Mouse (Mus musculus) intestine, embryonic 16.5 days (tissue): Measurements from ENCODE around the gene Zic2. TPM values are rescaled to one million over a fixed set of nuclear protein-coding genes. Genes with fewer than 3 reads are reported as not detected.
A peak's percentile ranks its signal among the peaks of the same experiment; 100 is the strongest.

Experiments
- ATAC-seq: fragments of 200-750 bp; cut with Nextera tagmentation; 2 replicates; pipeline ENCODE4 v1.8.0; 2017; ENCODE audit warnings: moderate TSS enrichment, moderate library complexity
- H3K27ac ChIP-seq: fragments of 300-500 bp; sonication (generic); 2 replicates; pipeline ENCODE4 v1.5.1; 2014; ENCODE audit warnings: mild to moderate bottlenecking, low read length
- H3K27me3 ChIP-seq: fragments of 300-500 bp; sonication (generic); replicated peaks from 2 replicates; pipeline ENCODE4 v1.6.1; 2014; ENCODE audit warnings: low read length, control low read depth, mixed read lengths; ENCODE audit not compliant: control insufficient read depth, insufficient read depth
- H3K36me3 ChIP-seq: fragments of 300-500 bp; sonication (generic); 2 replicates; pipeline ENCODE4 v1.6.1; 2014; ENCODE audit warnings: low read length, control low read depth; ENCODE audit not compliant: control insufficient read depth, insufficient read depth
- H3K4me1 ChIP-seq: fragments of 300-500 bp; sonication (generic); 2 replicates; pipeline ENCODE4 v1.6.1; 2014; ENCODE audit warnings: low read length, control low read depth, mixed read lengths; ENCODE audit not compliant: control insufficient read depth, insufficient read depth
- H3K4me2 ChIP-seq: fragments of 300-500 bp; sonication (generic); 2 replicates; pipeline ENCODE4 v1.6.1; 2014; ENCODE audit warnings: low read depth, low read length, control low read depth
- H3K4me3 ChIP-seq: fragments of 300-500 bp; sonication (generic); 2 replicates; pipeline ENCODE4 v1.5.1; 2014; ENCODE audit warnings: mild to moderate bottlenecking, low read length
- H3K9ac ChIP-seq: fragments of 300-500 bp; sonication (generic); 2 replicates; pipeline ENCODE4 v1.6.1; 2014; ENCODE audit warnings: low read depth, low read length
- H3K9me3 ChIP-seq: fragments of 300-500 bp; sonication (generic); 2 replicates; pipeline ENCODE4 v1.6.1; 2016; ENCODE audit warnings: low read length, control low read depth; ENCODE audit not compliant: control insufficient read depth
- WGBS: fragments of 180-500 bp; shearing (Covaris S2); extraction: QIAGEN DNeasy Blood & Tissue Kit; methylation state at CpG from one replicate; pipeline ENCODE4 v1.1.7; 2014; 5-methylcytosine and 5-hydroxymethylcytosine counted together
- polyA plus RNA-seq: library from polyadenylated mRNA; unstranded; fragments of >200 nt; fragmentation: Nextera tagmentation; extraction: Ambion mirVana; gene quantifications from 2 replicates; pipeline ENCODE4 v1.2.1, GENCODE M21; 2015

Zic2 gene
- polyA plus RNA-seq, 1 experiment from 2014 or later = not detected

GRCm38 (mm10) chr14:122489041-122489440 lies 13.8 kb downstream of the Zic2 start:
- ATAC-seq = no peak
- Histone ChIP-seq H3K4me3 (no peak overlapping the region), H3K9me3 (no peaks in the 10 kb centered on the region), H3K9ac (no peak overlapping the region), H3K4me2 (no peak overlapping the region), H3K27me3 (peaks cover 45% of the 10 kb centered on the region), H3K27ac (no peak overlapping the region), H3K36me3 (no peaks in the 10 kb centered on the region), H3K4me1 (no peaks in the 10 kb centered on the region)
- 1% methylated on average over 5 of the region's 5 CpGs for WGBS

GRCm38 (mm10) chr14:122489686-122490414 lies 14.6 kb downstream of the Zic2 start:
- H3K9ac ChIP-seq = no peak overlapping the region
- H3K4me2 ChIP-seq = no peak overlapping the region
- H3K27ac ChIP-seq = no peak overlapping the region
- WGBS = 5% methylated on average over 12 of the region's 12 CpGs
- no peaks in the 10 kb centered on the region for H3K9me3 ChIP-seq
- no peak overlapping the region for H3K4me3 ChIP-seq
- no peaks in the 10 kb centered on the region for H3K36me3 ChIP-seq
- no peak for ATAC-seq
- no peaks in the 10 kb centered on the region for H3K4me1 ChIP-seq
- H3K27me3 ChIP-seq = peaks cover 37% of the 10 kb centered on the region

- Histone ChIP-seq H3K9me3 (no peaks in the 10 kb centered on the region), H3K9ac (no peak within 1 kb of the TSS), H3K4me1 (no peaks in the 10 kb centered on the region), H3K36me3 (no peaks in the 10 kb centered on the region), H3K4me3 (peak within 1 kb of the TSS; percentile 21; the same call in 1 of the 2 replicates), H3K27me3 (peaks cover 29% of the 10 kb centered on the region), H3K4me2 (peak within 1 kb of the TSS; percentile 35), H3K27ac (no peak within 1 kb of the TSS)
- 2% methylated on average over 51 of the region's 51 CpGs for WGBS
- peak; percentile 66 for ATAC-seq
Measured at GRCm38 (mm10) chr14:122490441-122491328, 15.4 kb downstream of the Zic2 start, which contains the start of gene Gm10837. Gene Gm10837 (plus strand): TSS chr14:122490586.

GRCm38 (mm10) chr14:122491521-122491920 lies 16.3 kb downstream of the Zic2 start:
- no peak for ATAC-seq
- Histone ChIP-seq H3K9ac (no peak overlapping the region), H3K9me3 (no peaks in the 10 kb centered on the region), H3K27ac (no peak overlapping the region), H3K27me3 (peaks cover 28% of the 10 kb centered on the region), H3K36me3 (no peaks in the 10 kb centered on the region), H3K4me3 (no peak overlapping the region), H3K4me2 (no peak overlapping the region), H3K4me1 (no peaks in the 10 kb centered on the region)
- 78% methylated on average over 6 of the region's 6 CpGs for WGBS

- H3K4me1 ChIP-seq = no peaks in the 10 kb centered on the region
- no peak for ATAC-seq
- 71% methylated on average over 1 of the region's 1 CpGs for WGBS
- peaks cover 28% of the 10 kb centered on the region for H3K27me3 ChIP-seq
- no peak overlapping the region for H3K4me2 ChIP-seq
- no peak overlapping the region for H3K27ac ChIP-seq
- H3K9ac ChIP-seq = no peak overlapping the region
- H3K4me3 ChIP-seq = no peak overlapping the region
- no peaks in the 10 kb centered on the region for H3K36me3 ChIP-seq
- no peaks in the 10 kb centered on the region for H3K9me3 ChIP-seq
Measured at GRCm38 (mm10) chr14:122492015-122492414, 16.8 kb downstream of the Zic2 start.

GRCm38 (mm10) chr14:122509058-122509457 lies 33.8 kb downstream of the Zic2 start:
- Histone ChIP-seq H3K4me1 (no peaks in the 10 kb centered on the region), H3K36me3 (no peaks in the 10 kb centered on the region), H3K27me3 (no peaks in the 10 kb centered on the region), H3K27ac (no peak overlapping the region), H3K9me3 (no peaks in the 10 kb centered on the region), H3K4me2 (no peak overlapping the region), H3K4me3 (no peak overlapping the region), H3K9ac (no peak overlapping the region)
- WGBS = 19% methylated on average over 2 of the region's 2 CpGs
- ATAC-seq = no peak

- Histone ChIP-seq H3K36me3 (no peaks in the 10 kb centered on the region), H3K27ac (no peak overlapping the region), H3K4me3 (no peak overlapping the region), H3K27me3 (no peaks in the 10 kb centered on the region), H3K4me1 (no peaks in the 10 kb centered on the region), H3K4me2 (no peak overlapping the region), H3K9me3 (no peaks in the 10 kb centered on the region), H3K9ac (no peak overlapping the region)
- 56% methylated on average over 3 of the region's 3 CpGs for whole genome bisulfite sequencing
- no peak for ATAC-seq
Measured at GRCm38 (mm10) chr14:122511519-122511918, 36.3 kb downstream of the Zic2 start.

GRCm38 (mm10) chr14:122513511-122514036 lies 38.3 kb downstream of the Zic2 start:
- H3K27ac ChIP-seq = no peak overlapping the region
- no peaks in the 10 kb centered on the region for H3K9me3 ChIP-seq
- H3K36me3 ChIP-seq = no peaks in the 10 kb centered on the region
- no peak overlapping the region for H3K9ac ChIP-seq
- 40% methylated on average over 1 of the region's 1 CpGs for WGBS
- no peak for ATAC-seq
- no peak overlapping the region for H3K4me2 ChIP-seq
- H3K27me3 ChIP-seq = no peaks in the 10 kb centered on the region
- H3K4me3 ChIP-seq = no peak overlapping the region
- no peaks in the 10 kb centered on the region for H3K4me1 ChIP-seq

GRCm38 (mm10) chr14:122528475-122528874 lies 53.2 kb downstream of the Zic2 start:
- Histone ChIP-seq H3K4me1 (no peaks in the 10 kb centered on the region), H3K4me2 (no peak overlapping the region), H3K9ac (no peak overlapping the region), H3K27ac (no peak overlapping the region), H3K9me3 (no peaks in the 10 kb centered on the region), H3K4me3 (no peak overlapping the region), H3K27me3 (no peaks in the 10 kb centered on the region), H3K36me3 (no peaks in the 10 kb centered on the region)
- no peak for ATAC-seq
- 83% methylated on average over 4 of the region's 4 CpGs for WGBS
